Mouse (Mus musculus): ENCODE data around the gene Olfr704. TPM values are rescaled to one million over a fixed set of nuclear protein-coding genes. Genes with fewer than 3 reads are reported as not detected.
"Not testable (repeated sequence)": the region's sequence is repeated elsewhere in the genome, so short reads cannot be mapped to it uniquely, and the experiment has no call there.

Olfr704 gene
- polyA plus RNA-seq (2015; fragmentation: Nextera tagmentation; extraction: Ambion mirVana), result not detected in 2 replicates

DNA sequence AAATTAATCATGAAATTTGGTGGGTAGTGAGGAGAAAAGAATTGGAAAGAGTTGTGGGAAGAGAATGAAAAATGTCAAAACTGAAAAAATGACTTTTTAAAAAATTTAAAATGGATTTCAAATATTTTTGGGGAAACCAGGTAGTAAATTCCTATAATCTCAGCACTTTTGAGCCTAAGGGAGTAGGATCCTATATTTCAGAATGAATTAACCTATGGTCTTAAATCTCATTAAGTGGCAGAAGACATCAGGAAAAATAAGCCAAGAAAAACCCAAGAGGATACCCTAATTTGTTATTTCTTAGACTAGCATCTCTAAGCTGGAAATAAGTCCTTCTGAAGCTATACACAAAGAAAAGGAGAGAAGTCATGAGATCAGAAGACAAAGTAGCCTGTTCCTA, at the start of gene Olfr704:
Gene Olfr704 (plus strand): TSS at position 301 of the 400 bp plus-strand sequence.
- Histone ChIP-seq H3K4me3 (replicated peaks) (no peak within 1 kb of the TSS), H3K27ac (no peak within 1 kb of the TSS), H3K36me3 (no peaks in the 10 kb centered on the region), H3K9ac (replicated peaks) (no peak within 1 kb of the TSS), H3K27me3 (no peaks in the 10 kb centered on the region), H3K9me3 (no peaks in the 10 kb centered on the region), H3K4me2 (replicated peaks) (no peak within 1 kb of the TSS), H3K4me1 (replicated peaks) (no peaks in the 10 kb centered on the region)
- ATAC-seq, result no peak

GRCm38 (mm10) chr7:106813829-106814228, 49.2 kb upstream of the Olfr704 start, which contains the start of gene Olfr701:
Gene Olfr701 (plus strand): TSS chr7:106814129.
- 79% methylated on average over 2 of the region's 2 CpGs for WGBS
- no peaks in the 10 kb centered on the region for H3K4me1 ChIP-seq (replicated peaks)

DNA sequence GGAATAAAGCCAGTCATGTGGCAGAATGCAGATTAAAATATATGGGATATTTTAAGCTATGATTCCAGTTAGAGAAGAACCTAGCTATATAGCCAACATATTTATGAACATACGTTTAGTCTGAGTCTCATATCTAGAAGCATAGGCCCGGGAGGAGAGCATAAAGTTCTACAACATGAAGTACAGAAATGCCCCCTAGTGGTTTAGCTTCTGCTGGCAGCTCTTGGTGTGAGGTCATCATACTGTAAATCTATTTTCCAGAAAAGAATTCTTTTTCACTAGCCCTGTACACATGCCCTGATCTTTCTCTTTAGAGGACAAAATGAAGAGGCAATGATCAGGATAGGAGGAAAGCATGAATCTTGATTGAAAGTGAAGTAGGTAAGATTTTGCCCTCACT, 47.2 kb upstream of the Olfr704 start:
- Histone ChIP-seq H3K27ac (no peak overlapping the region), H3K4me3 (replicated peaks) (no peak overlapping the region), H3K4me2 (replicated peaks) (no peak overlapping the region), H3K9ac (replicated peaks) (no peak overlapping the region), H3K9me3 (no peaks in the 10 kb centered on the region), H3K36me3 (no peaks in the 10 kb centered on the region), H3K4me1 (replicated peaks) (no peaks in the 10 kb centered on the region), H3K27me3 (no peaks in the 10 kb centered on the region)
- ATAC-seq, result no peak
- WGBS, result 52% methylated on average over 2 of the region's 2 CpGs

More at GRCm38 (mm10) chr7:106813829-106814228, 49.2 kb upstream of the Olfr704 start, which contains the start of gene Olfr701:
- ATAC-seq, result no peak
- Histone ChIP-seq H3K4me2 (replicated peaks) (no peak within 1 kb of the TSS), H3K36me3 (no peaks in the 10 kb centered on the region), H3K9me3 (no peaks in the 10 kb centered on the region), H3K4me3 (replicated peaks) (no peak within 1 kb of the TSS), H3K9ac (replicated peaks) (no peak within 1 kb of the TSS), H3K27ac (no peak within 1 kb of the TSS), H3K27me3 (no peaks in the 10 kb centered on the region)

DNA sequence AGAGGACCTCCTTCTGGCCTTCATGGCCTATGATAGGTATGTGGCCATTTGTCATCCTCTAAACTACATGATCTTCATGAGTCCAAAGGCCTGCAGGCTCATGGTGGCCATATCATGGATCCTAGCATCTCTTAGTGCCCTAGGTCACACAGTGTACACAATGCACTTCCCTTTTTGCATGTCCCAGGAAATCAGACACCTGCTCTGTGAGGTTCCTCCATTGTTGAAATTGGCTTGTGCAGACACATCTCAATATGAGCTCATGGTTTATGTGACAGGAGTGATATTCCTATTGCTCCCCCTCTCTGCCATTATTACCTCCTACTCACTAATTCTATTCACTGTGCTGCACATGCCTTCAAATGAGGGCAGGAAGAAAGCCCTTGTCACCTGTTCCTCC, 44.6 kb upstream of the Olfr704 start:
- H3K9ac ChIP-seq (replicated peaks), result no peak overlapping the region
- H3K36me3 ChIP-seq, result no peaks in the 10 kb centered on the region
- H3K27ac ChIP-seq, result no peak overlapping the region
- H3K27me3 ChIP-seq, result no peaks in the 10 kb centered on the region
- H3K4me1 ChIP-seq (replicated peaks), result no peaks in the 10 kb centered on the region
- no peaks in the 10 kb centered on the region for H3K9me3 ChIP-seq
- no peak overlapping the region for H3K4me3 ChIP-seq (replicated peaks)
- H3K4me2 ChIP-seq (replicated peaks), result no peak overlapping the region
- no peak for ATAC-seq

DNA sequence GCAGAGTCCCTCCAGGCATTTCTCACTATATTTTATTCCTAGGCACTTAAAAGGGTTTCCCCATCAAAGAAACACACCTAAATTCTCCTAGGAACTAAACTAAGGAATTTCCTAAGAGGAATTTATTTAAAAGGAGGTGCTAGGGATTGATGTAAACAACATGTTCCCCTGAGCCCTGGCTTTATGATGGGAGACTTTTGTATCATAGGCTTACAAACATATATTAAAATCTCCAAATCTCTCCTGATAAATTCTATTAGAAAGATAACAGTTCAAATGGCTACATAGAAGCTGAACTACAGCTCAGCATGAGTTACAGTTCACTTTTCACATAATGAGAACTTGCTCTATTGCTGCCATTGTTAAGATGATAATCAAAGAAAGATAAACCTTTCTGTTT, 29.2 kb upstream of the Olfr704 start, which contains the start of gene Olfr702:
Gene Olfr702 (minus strand): TSS at position 101 of the 400 bp plus-strand sequence.
- no peaks in the 10 kb centered on the region for H3K9me3 ChIP-seq
- no peak within 1 kb of the TSS for H3K4me3 ChIP-seq (replicated peaks)
- no peak within 1 kb of the TSS for H3K4me2 ChIP-seq (replicated peaks)
- no peak within 1 kb of the TSS for H3K9ac ChIP-seq (replicated peaks)
- H3K27ac ChIP-seq, result no peak within 1 kb of the TSS
- H3K36me3 ChIP-seq, result no peaks in the 10 kb centered on the region
- no peaks in the 10 kb centered on the region for H3K27me3 ChIP-seq
- H3K4me1 ChIP-seq (replicated peaks), result no peaks in the 10 kb centered on the region
- no peak for ATAC-seq

DNA sequence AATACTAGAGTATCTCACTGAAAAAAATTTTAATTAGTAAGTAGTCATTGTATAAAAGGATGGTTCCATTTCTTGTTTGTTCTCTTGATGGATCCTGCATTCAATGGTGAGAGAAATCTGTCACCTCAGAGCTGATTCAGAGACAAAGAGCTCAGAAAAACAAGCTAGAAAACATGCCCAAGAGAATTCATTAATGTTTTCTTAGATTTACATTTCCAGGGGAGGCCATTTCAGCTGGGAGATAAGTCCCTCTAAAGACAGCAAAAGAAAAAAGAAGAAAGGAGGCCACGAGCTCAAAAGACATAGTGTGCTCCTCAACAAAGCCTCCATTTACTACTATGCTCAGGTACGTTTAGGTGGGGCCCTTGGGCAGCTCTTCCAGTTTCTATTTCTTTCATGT, 19.9 kb upstream of the Olfr704 start, which contains the start of gene Olfr703:
Gene Olfr703 (plus strand): TSS at position 301 of the 400 bp plus-strand sequence.
- H3K9me3 ChIP-seq, result no peaks in the 10 kb centered on the region
- ATAC-seq, result no peak
- H3K36me3 ChIP-seq, result no peaks in the 10 kb centered on the region
- no peak within 1 kb of the TSS for H3K9ac ChIP-seq (replicated peaks)
- no peaks in the 10 kb centered on the region for H3K4me1 ChIP-seq (replicated peaks)
- no peak within 1 kb of the TSS for H3K27ac ChIP-seq
- H3K4me2 ChIP-seq (replicated peaks), result no peak within 1 kb of the TSS
- H3K4me3 ChIP-seq (replicated peaks), result no peak within 1 kb of the TSS
- 58% methylated on average over 2 of the region's 2 CpGs for WGBS
- no peaks in the 10 kb centered on the region for H3K27me3 ChIP-seq

GRCm38 (mm10) chr7:106876791-106877190, 13.8 kb downstream of the Olfr704 start, which contains the start of gene Olfr705:
Gene Olfr705 (minus strand): TSS chr7:106876891.
- Histone ChIP-seq H3K36me3 (no peaks in the 10 kb centered on the region), H3K9ac (replicated peaks) (no peak within 1 kb of the TSS), H3K27ac (no peak within 1 kb of the TSS), H3K4me2 (replicated peaks) (no peak within 1 kb of the TSS), H3K9me3 (no peaks in the 10 kb centered on the region), H3K4me3 (replicated peaks) (no peak within 1 kb of the TSS), H3K27me3 (no peaks in the 10 kb centered on the region), H3K4me1 (replicated peaks) (no peaks in the 10 kb centered on the region)
- 82% methylated on average over 3 of the region's 3 CpGs for WGBS
- no peak for ATAC-seq

DNA sequence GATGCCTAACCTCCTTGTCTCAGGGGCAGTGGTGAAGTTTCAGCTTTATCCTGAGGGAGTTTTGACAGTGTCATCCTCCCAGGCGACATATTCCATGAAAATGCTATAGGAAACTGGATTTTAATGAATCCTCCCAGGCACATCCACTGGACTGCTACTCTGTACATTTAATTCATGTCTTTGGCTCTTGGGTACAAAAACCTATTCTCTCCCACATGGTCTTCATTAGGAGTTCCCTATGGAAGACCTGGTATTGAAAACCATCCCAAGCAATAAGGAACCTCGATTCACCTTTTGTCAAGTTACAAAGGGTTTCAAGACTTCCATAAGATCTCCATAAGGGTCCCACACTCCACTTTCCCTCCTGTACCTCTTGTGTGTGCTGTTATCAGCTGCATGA, 25.1 kb downstream of the Olfr704 start, which contains the start of gene Olfr706:
Gene Olfr706 (minus strand): TSS at position 101 of the 400 bp plus-strand sequence.
- H3K27me3 ChIP-seq, result no peaks in the 10 kb centered on the region
- H3K9ac ChIP-seq (replicated peaks), result no peak within 1 kb of the TSS
- 91% methylated on average over 2 of the region's 2 CpGs for WGBS
- H3K4me1 ChIP-seq (replicated peaks), result no peaks in the 10 kb centered on the region
- H3K9me3 ChIP-seq, result no peaks in the 10 kb centered on the region
- no peaks in the 10 kb centered on the region for H3K36me3 ChIP-seq
- no peak within 1 kb of the TSS for H3K4me3 ChIP-seq (replicated peaks)
- no peak for ATAC-seq
- no peak within 1 kb of the TSS for H3K27ac ChIP-seq
- no peak within 1 kb of the TSS for H3K4me2 ChIP-seq (replicated peaks)

GRCm38 (mm10) chr7:106901141-106901540, 38.2 kb downstream of the Olfr704 start, which contains the start of gene Olfr707:
Gene Olfr707 (minus strand): TSS chr7:106901241.
- not testable (repeated sequence) for H3K27me3 ChIP-seq
- 91% methylated on average over 3 of the region's 3 CpGs for WGBS

GRCm38 (mm10) chr7:106907676-106908075, 44.7 kb downstream of the Olfr704 start, which contains the start of gene Olfr1532-ps1:
Gene Olfr1532-ps1 (plus strand): TSS chr7:106908001.
- H3K9me3 ChIP-seq, result no peaks in the 10 kb centered on the region
- H3K4me2 ChIP-seq (replicated peaks), result no peak within 1 kb of the TSS
- H3K36me3 ChIP-seq, result no peaks in the 10 kb centered on the region
- no peaks in the 10 kb centered on the region for H3K27me3 ChIP-seq
- H3K27ac ChIP-seq, result no peak within 1 kb of the TSS
- H3K4me3 ChIP-seq (replicated peaks), result no peak within 1 kb of the TSS
- ATAC-seq, result no peak
- H3K9ac ChIP-seq (replicated peaks), result no peak within 1 kb of the TSS
- H3K4me1 ChIP-seq (replicated peaks), result no peaks in the 10 kb centered on the region
- 78% methylated on average over 2 of the region's 2 CpGs for WGBS

More at GRCm38 (mm10) chr7:106901141-106901540, 38.2 kb downstream of the Olfr704 start, which contains the start of gene Olfr707:
- not testable (repeated sequence) for H3K4me2 ChIP-seq (replicated peaks); H3K4me1 ChIP-seq (replicated peaks); H3K36me3 ChIP-seq; H3K9me3 ChIP-seq; H3K4me3 ChIP-seq (replicated peaks); H3K9ac ChIP-seq (replicated peaks); ATAC-seq; H3K27ac ChIP-seq

Other genes starting within 250 kb of the Olfr704 start
- gene Olfr693, start 182.6 kb upstream of the Olfr704 start, polyA plus RNA-seq (2015; fragmentation: Nextera tagmentation; extraction: Ambion mirVana), result not detected in 2 replicates
- not detected in 2 replicates for gene Olfr694, start 171.4 kb upstream of the Olfr704 start, polyA plus RNA-seq (2015; fragmentation: Nextera tagmentation; extraction: Ambion mirVana)
- gene Olfr695, start 146.8 kb upstream of the Olfr704 start, polyA plus RNA-seq (2015; fragmentation: Nextera tagmentation; extraction: Ambion mirVana), result not detected in 2 replicates
- not detected in 2 replicates for gene Olfr697, start 120.7 kb upstream of the Olfr704 start, polyA plus RNA-seq (2015; fragmentation: Nextera tagmentation; extraction: Ambion mirVana)
- not detected in 2 replicates for gene Olfr698, start 107.8 kb upstream of the Olfr704 start, polyA plus RNA-seq (2015; fragmentation: Nextera tagmentation; extraction: Ambion mirVana)
- gene Olfr699, start 70.0 kb upstream of the Olfr704 start, polyA plus RNA-seq (2015; fragmentation: Nextera tagmentation; extraction: Ambion mirVana), result not detected in 2 replicates
- gene Olfr700, start 54.4 kb upstream of the Olfr704 start, polyA plus RNA-seq (2015; fragmentation: Nextera tagmentation; extraction: Ambion mirVana), result not detected in 2 replicates
- not detected in 2 replicates for gene Olfr701, start 49.1 kb upstream of the Olfr704 start, polyA plus RNA-seq (2015; fragmentation: Nextera tagmentation; extraction: Ambion mirVana)
- not detected in 2 replicates for gene Olfr702, start 29.3 kb upstream of the Olfr704 start, polyA plus RNA-seq (2015; fragmentation: Nextera tagmentation; extraction: Ambion mirVana)
- not detected in 2 replicates for gene Olfr703, start 19.8 kb upstream of the Olfr704 start, polyA plus RNA-seq (2015; fragmentation: Nextera tagmentation; extraction: Ambion mirVana)
- gene Olfr705, start 13.7 kb downstream of the Olfr704 start, polyA plus RNA-seq (2015; fragmentation: Nextera tagmentation; extraction: Ambion mirVana), result not detected in 2 replicates
- not detected in 2 replicates for gene Olfr706, start 25.0 kb downstream of the Olfr704 start, polyA plus RNA-seq (2015; fragmentation: Nextera tagmentation; extraction: Ambion mirVana)
- not detected in 2 replicates for gene Olfr707, start 38.1 kb downstream of the Olfr704 start, polyA plus RNA-seq (2015; fragmentation: Nextera tagmentation; extraction: Ambion mirVana)
- gene Olfr1532-ps1, start 44.8 kb downstream of the Olfr704 start, polyA plus RNA-seq (2015; fragmentation: Nextera tagmentation; extraction: Ambion mirVana), result not detected in 2 replicates
- not detected in 2 replicates for gene Olfr709-ps1, start 69.0 kb downstream of the Olfr704 start, polyA plus RNA-seq (2015; fragmentation: Nextera tagmentation; extraction: Ambion mirVana)
- gene Olfr710, start 85.1 kb downstream of the Olfr704 start, polyA plus RNA-seq (2015; fragmentation: Nextera tagmentation; extraction: Ambion mirVana), result not detected in 2 replicates
- gene Olfr6, start 100.8 kb downstream of the Olfr704 start, polyA plus RNA-seq (2015; fragmentation: Nextera tagmentation; extraction: Ambion mirVana), result not detected in 2 replicates
- not detected in 2 replicates for gene Olfr711, start 112.3 kb downstream of the Olfr704 start, polyA plus RNA-seq (2015; fragmentation: Nextera tagmentation; extraction: Ambion mirVana)
- not detected in 2 replicates for gene Olfr2, start 142.9 kb downstream of the Olfr704 start, polyA plus RNA-seq (2015; fragmentation: Nextera tagmentation; extraction: Ambion mirVana)
- gene Olfr713, start 168.0 kb downstream of the Olfr704 start, polyA plus RNA-seq (2015; fragmentation: Nextera tagmentation; extraction: Ambion mirVana), result not detected in 2 replicates
- not detected in 2 replicates for gene Olfr714, start 207.8 kb downstream of the Olfr704 start, polyA plus RNA-seq (2015; fragmentation: Nextera tagmentation; extraction: Ambion mirVana)
- not detected in 2 replicates for gene Olfr17, start 230.0 kb downstream of the Olfr704 start, polyA plus RNA-seq (2015; fragmentation: Nextera tagmentation; extraction: Ambion mirVana)
- gene Olfr715b, start 247.2 kb downstream of the Olfr704 start, polyA plus RNA-seq (2015; fragmentation: Nextera tagmentation; extraction: Ambion mirVana), result not detected in 2 replicates